Mouse (Mus musculus) olfactory bulb, adult 2 months (tissue): ENCODE measurements around the gene Ece1.

ENCODE experiments used
- CTCF ChIP-seq: fragments of 200-500 bp; IDR thresholded peaks from 2 replicates; pipeline ENCODE4 v1.5.1; 2012; ENCODE audit warnings: low read depth, mild to moderate bottlenecking, low read length, moderate library complexity; ENCODE audit not compliant: insufficient read depth
- POLR2A ChIP-seq: fragments of 200-500 bp; IDR thresholded peaks from 2 replicates; pipeline ENCODE4 v1.6.1; 2012; ENCODE audit warnings: mild to moderate bottlenecking, low read depth, low read length, moderate library complexity; ENCODE audit not compliant: insufficient read depth

- TF ChIP-seq POLR2A = no peak
- TF ChIP-seq CTCF = no peak
Measured at GRCm38 (mm10) chr4:137824881-137825280, 37.2 kb upstream of the Ece1 start.
